Mouse (Mus musculus) spleen, postnatal 4 days (tissue): Measurements from ENCODE around the gene Araf.
A peak's percentile ranks its signal among the peaks of the same experiment; 100 is the strongest.
"Not testable (repeated sequence)": the region's sequence is repeated elsewhere in the genome, so short reads cannot be mapped to it uniquely, and the experiment has no call there.

ENCODE experiments used
- DNase-seq, 2 experiments: peaks; one replicate each; pipeline ENCODE4 v3.0.0; 2022; ENCODE audit warnings: low spot score in 2 of 2

The Araf gene

GRCm38 (mm10) chrX:20797681-20798080 lies at the start of gene Araf:
TSS of gene Araf (plus strand) at chrX:20797814.
- no peak for DNase-seq

- no peak for DNase-seq
These were observed 48.8 kb upstream of the Araf start for GRCm38 (mm10) chrX:20748829-20749228.

- DNase-seq = no peak
These were observed 36.4 kb upstream of the Araf start for GRCm38 (mm10) chrX:20761201-20761600.

GRCm38 (mm10) chrX:20770697-20771381 lies 26.8 kb upstream of the Araf start:
- DNase-seq = peak; percentile 75 to 92

- no peak for DNase-seq
These were observed 25.9 kb upstream of the Araf start for GRCm38 (mm10) chrX:20771666-20772065.

- DNase-seq = no peak
These were observed 22.2 kb upstream of the Araf start for GRCm38 (mm10) chrX:20775271-20776016.

- DNase-seq = no peak
These were observed 20.0 kb upstream of the Araf start for GRCm38 (mm10) chrX:20777619-20778018.

- DNase-seq = no peak
These were observed 10.3 kb upstream of the Araf start for GRCm38 (mm10) chrX:20787309-20787708.

GRCm38 (mm10) chrX:20792417-20792816 lies 5.2 kb upstream of the Araf start:
- no peak for DNase-seq

GRCm38 (mm10) chrX:20793230-20793629 lies 4.4 kb upstream of the Araf start:
- DNase-seq = no peak

- no peak for DNase-seq
These were observed 3.4 kb upstream of the Araf start for GRCm38 (mm10) chrX:20794229-20794628.

- peak; percentile 57 to 70 for DNase-seq
These were observed 655 bp downstream of the Araf start for GRCm38 (mm10) chrX:20798141-20798796.

GRCm38 (mm10) chrX:20798797-20799147 lies 1.2 kb downstream of the Araf start:
- DNase-seq = no peak

- DNase-seq = no peak
These were observed 3.8 kb downstream of the Araf start for GRCm38 (mm10) chrX:20801456-20801855.

GRCm38 (mm10) chrX:20804301-20804700 lies 6.7 kb downstream of the Araf start:
- DNase-seq = not testable (repeated sequence)

GRCm38 (mm10) chrX:20806295-20806694 lies 8.7 kb downstream of the Araf start:
- DNase-seq = no peak

- DNase-seq = no peak
These were observed 19.4 kb downstream of the Araf start for GRCm38 (mm10) chrX:20816974-20817373.

- peak; percentile 74 to 88 for DNase-seq
These were observed 21.6 kb downstream of the Araf start for GRCm38 (mm10) chrX:20819204-20819628.

- peak; percentile 31 to 60 for DNase-seq
These were observed 22.3 kb downstream of the Araf start for GRCm38 (mm10) chrX:20819708-20820426.

GRCm38 (mm10) chrX:20828934-20829333 lies 31.3 kb downstream of the Araf start:
- no peak for DNase-seq

GRCm38 (mm10) chrX:20847232-20847631 lies 49.6 kb downstream of the Araf start:
- DNase-seq = no peak

- no peak for DNase-seq
These were observed 50.2 kb downstream of the Araf start for GRCm38 (mm10) chrX:20847816-20848215.
